Mouse (Mus musculus): Measurements from ENCODE around the gene Zfp668. TPM values are rescaled to one million over a fixed set of nuclear protein-coding genes. Genes with fewer than 3 reads are reported as not detected.

Zfp668 gene
- 16.2 and 20.9 TPM in 2 replicates for polyA plus RNA-seq (2012; rRNA removed)

GRCm38 (mm10) chr7:127876467-127877348 lies at the start of gene Zfp668:
Gene Zfp668 (minus strand): TSS chr7:127876828.

GRCm38 (mm10) chr7:127912190-127912871 lies 35.7 kb upstream of the Zfp668 start, which contains the start of gene Kat8:
Gene Kat8 (plus strand): TSS chr7:127912516.

GRCm38 (mm10) chr7:127903971-127904796 lies 27.6 kb upstream of the Zfp668 start, which contains the start of gene Bckdk:
Gene Bckdk (plus strand): TSS chr7:127904082.

GRCm38 (mm10) chr7:127895442-127895841 lies 18.8 kb upstream of the Zfp668 start, which contains the start of the genes Gm21974 and Vkorc1:
Gene Gm21974 (minus strand): TSS chr7:127895454.
Gene Vkorc1 (minus strand): TSS chr7:127895617.

GRCm38 (mm10) chr7:127890798-127891197 lies 14.2 kb upstream of the Zfp668 start, which contains the start of gene Prss53:
Gene Prss53 (minus strand): TSS chr7:127890970.

GRCm38 (mm10) chr7:127876041-127876466 lies 574 bp downstream of the Zfp668 start, which contains the start of gene Zfp646:
Gene Zfp646 (plus strand): TSS chr7:127876221.

GRCm38 (mm10) chr7:127824176-127824871 lies 52.3 kb downstream of the Zfp668 start, which contains the start of the genes Stx4a and Stx1b:
Gene Stx4a (plus strand): TSS chr7:127824294.
Gene Stx1b (minus strand): TSS chr7:127824549.

Other genes starting within 250 kb of the Zfp668 start
- 60.0 and 95.8 TPM in 2 replicates for gene Bcl7c, start 167.9 kb downstream of the Zfp668 start, polyA plus RNA-seq (2012; rRNA removed)
- gene Ctf1, start 164.1 kb downstream of the Zfp668 start, polyA plus RNA-seq (2012; rRNA removed): 11.5 and 13.9 TPM in 2 replicates
- gene Ctf2, start 144.7 kb downstream of the Zfp668 start, polyA plus RNA-seq (2012; rRNA removed): not detected in 2 replicates
- gene Fbxl19, start 132.3 kb downstream of the Zfp668 start, polyA plus RNA-seq (2012; rRNA removed): 84.5 and 155 TPM in 2 replicates
- gene Orai3, start 107.0 kb downstream of the Zfp668 start, polyA plus RNA-seq (2012; rRNA removed): 6.3 and 10.3 TPM in 2 replicates
- 26.7 and 29.9 TPM in 2 replicates for gene Setd1a, start 100.2 kb downstream of the Zfp668 start, polyA plus RNA-seq (2012; rRNA removed)
- 0.63 and 11.8 TPM in 2 replicates for gene Gm49388, start 91.2 kb downstream of the Zfp668 start, polyA plus RNA-seq (2012; rRNA removed)
- 8.7 and 16.1 TPM in 2 replicates for gene Hsd3b7, start 76.2 kb downstream of the Zfp668 start, polyA plus RNA-seq (2012; rRNA removed)
- 69.6 and 99.1 TPM in 2 replicates for gene Stx4a, start 52.5 kb downstream of the Zfp668 start, polyA plus RNA-seq (2012; rRNA removed)
- gene Stx1b, start 52.3 kb downstream of the Zfp668 start, polyA plus RNA-seq (2012; rRNA removed): 36.0 and 46.5 TPM in 2 replicates
- 26.7 and 27.5 TPM in 2 replicates for gene Zfp646, start 607 bp downstream of the Zfp668 start, polyA plus RNA-seq (2012; rRNA removed)
- 1.2 and 1.6 TPM in 2 replicates for gene Prss53, start 14.1 kb upstream of the Zfp668 start, polyA plus RNA-seq (2012; rRNA removed)
- not detected in 2 replicates for gene Gm21974, start 18.6 kb upstream of the Zfp668 start, polyA plus RNA-seq (2012; rRNA removed)
- gene Vkorc1, start 18.8 kb upstream of the Zfp668 start, polyA plus RNA-seq (2012; rRNA removed): 36.5 and 56.2 TPM in 2 replicates
- gene Bckdk, start 27.3 kb upstream of the Zfp668 start, polyA plus RNA-seq (2012; rRNA removed): 37.4 and 59.5 TPM in 2 replicates
- 45.6 and 52.9 TPM in 2 replicates for gene Kat8, start 35.7 kb upstream of the Zfp668 start, polyA plus RNA-seq (2012; rRNA removed)
- 1.0 and 3.1 TPM in 2 replicates for gene Prss8, start 53.3 kb upstream of the Zfp668 start, polyA plus RNA-seq (2012; rRNA removed)
- gene Prss36, start 69.9 kb upstream of the Zfp668 start, polyA plus RNA-seq (2012; rRNA removed): 8.6 and 8.8 TPM in 2 replicates
- 824 and 846 TPM in 2 replicates for gene Fus, start 90.6 kb upstream of the Zfp668 start, polyA plus RNA-seq (2012; rRNA removed)
- 7.1 and 10.2 TPM in 2 replicates for gene Pycard, start 117.0 kb upstream of the Zfp668 start, polyA plus RNA-seq (2012; rRNA removed)
- gene Trim72, start 127.1 kb upstream of the Zfp668 start, polyA plus RNA-seq (2012; rRNA removed): 1.1 and 1.6 TPM in 2 replicates
- 0.91 and 2.4 TPM in 2 replicates for gene Itgam, start 185.8 kb upstream of the Zfp668 start, polyA plus RNA-seq (2012; rRNA removed)
- gene Gm49368, start 185.9 kb upstream of the Zfp668 start, polyA plus RNA-seq (2012; rRNA removed): 0.01 TPM in 1 of 2 replicates, not detected in the other

Measured in central nervous system, embryonic 11.5 days (tissue).